Mouse (Mus musculus) MEL (cell line): ENCODE results near the gene Zfp362.

Experiments
- EP300 ChIP-seq, 2 experiments: IDR thresholded peaks; 2 replicates each; pipeline ENCODE4 v1.6.1; 2011; ENCODE audit warnings: improper control_type of control experiment in 2 of 2, low read length in 2 of 2, low read depth in 1 of 2, mild to moderate bottlenecking in 1 of 2
- GATA1 ChIP-seq: IDR thresholded peaks from 2 replicates; pipeline ENCODE4 v1.6.1; 2011; ENCODE audit warnings: low read depth, low read length, improper control_type of control experiment
- MAX ChIP-seq: IDR thresholded peaks from 2 replicates; pipeline ENCODE4 v1.6.1; 2011; ENCODE audit warnings: low read length, improper control_type of control experiment
- MEF2A ChIP-seq: IDR thresholded peaks from 2 replicates; pipeline ENCODE4 v1.6.1; 2014; ENCODE audit warnings: low read depth, mild to moderate bottlenecking, inconsistent platforms, low read length, improper control_type of control experiment; ENCODE audit not compliant: poor library complexity, insufficient replicate concordance, severe bottlenecking; ENCODE audit errors: extremely low read depth
- POLR2A ChIP-seq, 2 experiments: IDR thresholded peaks; 2 replicates each; pipeline ENCODE4 v1.6.1; 2011 to 2012; ENCODE audit warnings: low read length in 2 of 2, mild to moderate bottlenecking in 2 of 2, control low read depth in 1 of 2, improper control_type of control experiment in 1 of 2, low read depth in 1 of 2, moderate library complexity in 1 of 2; ENCODE audit not compliant: control insufficient read depth in 1 of 2, insufficient read depth in 1 of 2, poor library complexity in 1 of 2
- POLR2AphosphoS5 ChIP-seq: IDR thresholded peaks from 2 replicates; pipeline ENCODE4 v1.6.1; 2012; ENCODE audit warnings: low read depth, borderline replicate concordance, mild to moderate bottlenecking, inconsistent platforms, low read length, moderate library complexity, mixed read lengths
- TCF12 ChIP-seq: IDR thresholded peaks from 2 replicates; pipeline ENCODE4 v1.6.1; 2014; ENCODE audit warnings: low read depth, mild to moderate bottlenecking, inconsistent platforms, low read length, improper control_type of control experiment, moderate library complexity
- USF1 ChIP-seq: IDR thresholded peaks from 2 replicates; pipeline ENCODE4 v1.6.1; 2014; ENCODE audit warnings: low read depth, mild to moderate bottlenecking, inconsistent platforms, low read length, improper control_type of control experiment, moderate library complexity
- ZNF384 ChIP-seq: IDR thresholded peaks from 2 replicates; pipeline ENCODE4 v1.6.1; 2012; ENCODE audit warnings: low read depth, mild to moderate bottlenecking, inconsistent platforms, low read length, improper control_type of control experiment

- TF ChIP-seq GATA1 (no peak), EP300 (IDR thresholded peaks at IDR 0.05; ENCODE audit: low read depth in 1 of 2, low read length in 2 of 2) (no peak), TCF12 (no peak), MEF2A (no peak), MAX (peak; percentile 53), POLR2A (IDR thresholded peaks at IDR 0.05; ENCODE audit: control insufficient read depth in 1 of 2, insufficient read depth in 1 of 2, low read depth in 1 of 2, low read length in 2 of 2, poor library complexity in 1 of 2) (no peak), ZNF384 (no peak), USF1 (peak; percentile 84), POLR2AphosphoS5 (no peak)
Observed at GRCm38 (mm10) chr4:128841259-128841658, 35.4 kb upstream of the Zfp362 start.
